Mouse (Mus musculus) brown adipose tissue, adult 24 weeks (tissue): ENCODE results near the gene Begain. TPM values are rescaled to one million over a fixed set of nuclear protein-coding genes. Genes with fewer than 3 reads are reported as not detected.
A peak's percentile ranks its signal among the peaks of the same experiment; 100 is the strongest.

Experiments
- H3K27ac ChIP-seq: fragments of 200-500 bp; replicated peaks from 2 replicates; pipeline ENCODE4 v1.5.1; 2012; ENCODE audit warnings: low read depth, mild to moderate bottlenecking, low read length
- H3K4me1 ChIP-seq: fragments of 200-500 bp; 2 replicates; pipeline ENCODE4 v1.6.1; 2012; ENCODE audit warnings: low read length, mixed read lengths; ENCODE audit not compliant: control insufficient read depth, insufficient read depth, insufficient read length
- H3K4me3 ChIP-seq: fragments of 200-500 bp; 2 replicates; pipeline ENCODE4 v1.5.1; 2012; ENCODE audit warnings: low read depth, mild to moderate bottlenecking, low read length, moderate library complexity; ENCODE audit not compliant: insufficient read depth
- polyA plus RNA-seq: library from polyadenylated mRNA; stranded (reverse); fragments of >200 nt; gene quantifications from 2 replicates; pipeline ENCODE4 v1.2.4, GENCODE M21; 2012; ENCODE audit not compliant: missing spikeins, insufficient read depth, insufficient read length

The Begain gene
- 0.40 TPM in 1 of 2 replicates, not detected in the other for polyA plus RNA-seq

DNA sequence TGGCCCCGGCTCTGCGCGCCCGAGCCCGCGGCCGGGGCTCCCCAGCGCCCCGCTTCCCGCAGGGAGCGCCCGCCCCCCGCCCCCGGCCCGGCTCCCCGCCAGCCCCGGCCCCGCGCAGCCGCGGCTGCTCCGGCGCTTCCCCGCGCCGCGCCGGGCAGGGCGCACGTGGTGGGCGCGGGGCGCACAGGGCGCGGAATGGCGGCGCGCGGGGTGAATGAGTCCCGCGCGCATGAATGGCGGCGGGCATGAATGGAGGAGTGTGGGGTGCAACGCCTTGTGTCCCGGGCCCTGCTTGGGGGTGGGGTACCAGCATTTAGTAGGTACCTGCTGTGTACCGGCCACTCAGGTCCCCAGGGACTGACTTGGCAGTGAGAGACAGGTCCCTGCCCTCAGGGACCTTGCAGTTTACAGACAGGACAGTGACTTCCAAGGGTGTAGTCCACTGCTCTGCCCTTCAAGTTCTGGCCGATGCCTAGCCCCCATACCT, at the start of gene Begain:
Gene Begain, minus strand, starts transcription at position 51 of the 487 bp plus-strand sequence.
- Histone ChIP-seq H3K4me3 (peak within 1 kb of the TSS; percentile 51), H3K27ac (no peak within 1 kb of the TSS), H3K4me1 (no peaks in the 10 kb centered on the region)

DNA sequence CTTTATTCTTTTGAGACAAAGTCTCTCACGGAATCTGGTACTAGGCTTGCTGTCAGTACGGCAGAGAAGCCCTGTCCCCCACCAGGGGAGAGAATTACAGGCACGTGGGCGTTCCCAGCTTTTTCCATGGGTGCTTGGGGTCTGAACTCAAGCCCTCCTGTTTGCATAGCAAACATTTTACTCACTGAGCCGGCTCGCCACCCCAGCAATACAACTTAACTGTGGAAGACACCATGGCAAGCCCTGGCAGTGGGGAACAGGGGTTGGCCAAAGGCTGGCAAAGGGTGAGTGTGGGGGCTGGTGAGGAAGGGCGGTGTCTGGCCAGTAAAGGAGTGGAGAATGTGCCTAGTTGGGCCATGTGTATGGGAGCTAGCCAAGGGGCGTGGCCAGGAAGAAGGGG, 47.7 kb upstream of the Begain start:
- H3K4me1 ChIP-seq, result no peaks in the 10 kb centered on the region
- H3K27ac ChIP-seq, result no peak overlapping the region
- no peak overlapping the region for H3K4me3 ChIP-seq

DNA sequence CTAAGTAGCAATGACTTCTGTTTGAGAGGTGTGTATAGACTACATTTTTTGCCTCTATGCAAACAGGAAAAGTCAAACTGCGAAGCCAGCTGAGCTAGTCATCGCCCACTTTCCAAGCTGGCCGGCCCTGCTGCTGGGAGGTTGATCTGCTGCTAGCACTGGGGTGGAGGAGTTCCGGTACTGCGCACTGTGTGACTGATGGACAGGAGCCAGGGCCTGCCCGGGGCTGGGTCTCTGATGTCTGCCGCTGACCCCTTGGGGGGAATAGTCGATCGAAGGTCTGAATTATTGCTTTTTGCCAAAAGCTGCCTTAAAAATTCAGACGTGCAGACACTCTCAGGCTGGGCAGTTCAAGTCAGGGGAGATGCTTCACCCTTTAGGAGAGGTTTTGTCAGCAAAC, 47.1 kb upstream of the Begain start:
- H3K4me1 ChIP-seq, result no peaks in the 10 kb centered on the region

DNA sequence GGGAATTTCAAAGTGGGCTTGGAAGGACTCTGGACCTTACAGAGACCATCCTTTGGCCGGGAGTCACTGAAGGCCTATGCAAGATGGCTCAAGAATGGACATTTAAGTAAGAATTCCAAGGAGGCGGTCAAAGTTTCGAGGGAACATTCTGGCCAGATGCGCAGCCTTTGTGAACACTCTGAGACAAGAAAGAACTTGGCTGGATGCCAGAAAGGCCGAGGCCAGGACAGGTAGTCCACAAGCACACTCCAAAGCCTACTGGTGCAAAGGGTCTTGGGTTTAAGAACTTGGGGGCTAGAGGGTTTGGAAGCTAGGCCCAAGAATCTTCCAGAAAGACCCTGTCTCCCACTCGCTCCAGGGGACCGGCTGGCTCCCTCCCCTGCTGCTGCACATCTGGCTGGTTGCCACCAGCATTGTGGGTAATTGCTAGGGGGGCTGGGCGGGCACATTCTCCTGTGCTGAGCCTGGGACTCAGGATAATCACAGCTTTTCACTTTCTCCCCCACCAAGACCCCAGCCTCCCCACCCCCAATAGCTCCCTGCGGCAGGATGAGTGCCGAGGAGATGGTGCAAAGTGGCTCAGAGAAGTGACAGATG, 45.1 kb upstream of the Begain start:
- H3K4me1 ChIP-seq, result no peaks in the 10 kb centered on the region
- H3K27ac ChIP-seq, result no peak overlapping the region
- H3K4me3 ChIP-seq, result no peak overlapping the region

More for the DNA sequence above, 47.1 kb upstream of the Begain start:
- Histone ChIP-seq H3K4me3 (no peak overlapping the region), H3K27ac (no peak overlapping the region)

DNA sequence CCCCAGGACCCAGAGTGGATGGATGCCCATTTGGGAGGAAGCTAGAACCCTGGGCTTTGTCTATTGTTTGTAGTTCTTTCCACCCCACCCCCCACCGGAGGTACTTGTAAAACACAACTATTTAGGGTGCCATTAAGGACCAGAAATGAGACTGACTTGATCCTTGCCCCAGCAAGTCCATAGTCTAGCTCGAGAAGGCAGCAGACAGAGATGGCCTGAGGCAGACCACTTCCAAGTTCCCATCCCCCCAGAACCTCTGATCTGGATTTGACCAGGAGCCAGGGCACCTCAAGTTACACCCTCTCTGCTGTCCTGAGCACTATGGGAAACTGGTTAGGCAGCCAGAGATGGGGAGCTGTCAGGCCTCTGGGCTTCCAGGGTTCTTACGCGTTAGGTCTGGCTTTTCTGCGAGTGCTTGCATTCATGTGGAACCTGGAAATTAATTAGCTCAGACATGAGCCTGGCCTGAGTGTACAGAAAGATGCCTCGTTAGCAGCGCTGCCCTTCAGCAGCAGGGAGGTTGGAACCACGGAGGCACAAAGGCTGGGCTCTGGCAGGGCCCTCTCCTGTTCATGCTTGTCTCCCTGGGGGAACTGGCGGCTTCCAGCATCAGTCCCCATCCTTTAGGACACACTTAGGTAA, 44.5 kb upstream of the Begain start:
- H3K4me3 ChIP-seq, result no peak overlapping the region
- H3K4me1 ChIP-seq, result no peaks in the 10 kb centered on the region
- H3K27ac ChIP-seq, result no peak overlapping the region

DNA sequence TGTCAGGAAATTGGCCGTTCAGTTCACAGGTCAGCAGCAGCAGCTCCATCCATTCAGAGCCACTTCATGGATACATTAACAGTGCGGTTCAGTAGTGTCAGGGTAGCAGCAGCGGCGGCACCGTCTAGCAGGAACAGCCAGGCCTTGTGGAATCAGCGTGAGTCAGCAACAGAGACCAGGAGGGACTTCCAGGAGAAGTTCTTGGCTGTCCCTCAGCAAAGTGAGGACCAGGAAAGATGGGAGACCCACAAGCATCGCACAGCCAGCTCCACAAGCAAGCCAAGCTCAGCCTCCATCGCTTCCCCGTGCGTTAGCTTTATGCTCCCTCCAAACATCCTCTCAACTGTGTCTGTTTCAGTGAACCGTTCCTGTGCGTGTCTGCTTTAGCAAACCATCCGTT, 40.9 kb upstream of the Begain start:
- no peak overlapping the region for H3K4me3 ChIP-seq
- H3K4me1 ChIP-seq, result no peaks in the 10 kb centered on the region
- H3K27ac ChIP-seq, result no peak overlapping the region

DNA sequence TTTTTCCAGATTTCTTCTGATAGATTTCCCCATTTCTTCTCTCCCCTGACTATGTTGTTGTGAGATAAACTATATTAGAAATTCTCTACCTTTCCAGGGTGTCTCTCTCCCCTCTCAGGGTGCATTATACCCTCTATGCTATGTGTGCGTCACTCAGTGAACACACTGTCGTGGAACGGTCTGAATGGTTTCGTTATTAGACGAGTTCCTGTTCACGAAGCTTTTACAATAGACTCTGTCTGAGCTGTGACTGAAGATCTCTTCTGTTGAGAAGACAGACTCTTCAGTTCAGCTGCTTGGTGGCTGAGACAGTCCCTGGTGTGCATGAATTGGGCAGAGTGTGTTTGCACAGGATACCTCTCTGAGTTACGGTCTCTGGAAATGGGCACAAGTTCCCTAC, 32.4 kb upstream of the Begain start:
- H3K4me1 ChIP-seq, result no peaks in the 10 kb centered on the region
- H3K4me3 ChIP-seq, result no peak overlapping the region
- H3K27ac ChIP-seq, result no peak overlapping the region

DNA sequence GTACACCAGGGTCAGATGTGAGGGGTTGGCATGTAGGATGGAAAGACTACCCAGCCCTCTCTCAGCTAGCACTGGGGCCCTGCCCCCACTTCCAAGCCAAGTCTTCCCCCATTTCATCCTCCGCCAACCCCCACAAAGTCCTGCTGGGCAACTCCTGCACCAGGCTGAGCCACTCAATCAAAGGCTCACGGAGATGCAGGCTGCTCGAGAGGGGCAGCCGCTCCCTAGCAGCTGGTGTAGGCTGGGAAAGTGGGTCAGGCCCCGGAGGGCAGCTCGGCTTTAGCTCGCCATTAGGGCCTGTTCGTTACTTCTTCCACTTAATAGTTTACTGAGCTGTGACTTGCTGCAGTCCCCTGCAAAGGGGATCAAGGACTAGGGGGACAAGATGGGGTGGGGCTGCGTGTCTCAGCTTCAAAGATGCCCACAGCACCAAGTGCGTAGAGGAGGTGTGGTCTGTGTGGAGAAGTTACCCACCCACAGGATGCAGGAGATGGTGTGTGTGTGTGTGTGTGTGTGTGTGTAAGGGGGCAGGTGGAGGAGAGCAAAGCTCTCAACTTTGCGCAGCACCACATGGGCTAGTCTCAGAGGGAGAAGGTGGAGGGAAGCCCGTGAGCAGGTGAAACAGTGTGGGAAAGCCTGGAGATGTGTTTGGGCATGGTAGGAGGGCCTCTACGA, 22.6 kb upstream of the Begain start:
- no peak overlapping the region for H3K27ac ChIP-seq
- no peaks in the 10 kb centered on the region for H3K4me1 ChIP-seq
- H3K4me3 ChIP-seq, result no peak overlapping the region

DNA sequence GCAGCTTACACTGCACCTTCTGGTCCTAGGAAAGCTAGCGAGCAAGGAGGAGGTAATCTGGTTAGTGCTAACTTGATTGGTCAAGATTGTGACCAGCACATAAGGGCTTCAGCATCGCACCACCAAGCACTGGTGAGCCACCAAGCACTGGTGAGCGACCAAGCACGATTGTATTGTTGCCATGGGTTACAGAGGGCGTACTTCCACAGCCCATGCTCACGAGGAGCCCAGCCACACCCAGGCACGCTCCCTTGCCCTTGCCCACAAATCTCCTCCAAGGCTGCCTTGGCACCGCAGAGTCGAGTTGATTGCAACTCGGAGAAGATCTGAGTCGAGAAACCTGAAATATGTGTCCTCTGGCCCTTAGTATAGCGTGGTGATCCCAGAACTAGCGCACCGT, 22.0 kb upstream of the Begain start:
- no peak overlapping the region for H3K4me3 ChIP-seq
- H3K27ac ChIP-seq, result no peak overlapping the region
- no peaks in the 10 kb centered on the region for H3K4me1 ChIP-seq

DNA sequence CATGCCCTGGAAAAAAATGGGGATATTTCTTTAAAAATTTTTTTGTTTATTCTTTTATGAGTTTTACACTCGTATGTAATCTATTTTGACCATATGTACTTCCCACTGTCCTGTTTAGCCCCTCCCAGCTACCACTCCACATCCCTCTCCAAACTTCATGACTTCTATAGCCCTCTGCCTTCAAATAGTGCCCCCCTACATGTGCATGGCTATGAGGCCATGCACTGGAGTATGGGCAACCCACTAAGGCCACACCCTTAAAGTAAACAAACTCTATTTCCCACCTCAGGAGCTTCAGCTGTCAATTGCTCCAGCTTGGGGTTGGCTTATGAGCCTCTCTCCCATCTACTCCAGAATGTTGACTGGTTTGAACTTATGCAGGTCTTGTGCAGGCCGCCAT, 18.1 kb upstream of the Begain start:
- H3K4me3 ChIP-seq, result no peak overlapping the region
- no peaks in the 10 kb centered on the region for H3K4me1 ChIP-seq
- no peak overlapping the region for H3K27ac ChIP-seq

DNA sequence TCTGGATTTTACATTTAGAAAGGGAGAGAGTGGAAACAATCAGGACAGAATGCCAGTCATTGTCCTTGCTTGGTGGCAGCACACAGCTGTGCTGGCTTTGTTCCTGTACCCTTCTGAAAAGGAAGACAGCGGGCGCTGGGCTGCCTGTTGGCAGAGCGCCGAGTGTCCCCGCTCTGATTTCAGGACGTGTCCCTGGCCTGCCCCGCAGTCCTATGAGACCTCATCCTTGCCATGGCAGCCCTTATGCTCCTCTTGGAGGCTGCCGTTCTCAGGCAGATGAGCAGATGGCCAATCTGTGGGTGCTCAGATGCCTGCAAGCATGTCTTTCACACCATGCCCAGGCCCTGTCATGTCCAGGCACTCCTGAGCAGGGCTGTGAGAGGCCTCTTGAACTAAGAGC, 17.7 kb upstream of the Begain start:
- Histone ChIP-seq H3K27ac (no peak overlapping the region), H3K4me1 (no peaks in the 10 kb centered on the region), H3K4me3 (no peak overlapping the region)

DNA sequence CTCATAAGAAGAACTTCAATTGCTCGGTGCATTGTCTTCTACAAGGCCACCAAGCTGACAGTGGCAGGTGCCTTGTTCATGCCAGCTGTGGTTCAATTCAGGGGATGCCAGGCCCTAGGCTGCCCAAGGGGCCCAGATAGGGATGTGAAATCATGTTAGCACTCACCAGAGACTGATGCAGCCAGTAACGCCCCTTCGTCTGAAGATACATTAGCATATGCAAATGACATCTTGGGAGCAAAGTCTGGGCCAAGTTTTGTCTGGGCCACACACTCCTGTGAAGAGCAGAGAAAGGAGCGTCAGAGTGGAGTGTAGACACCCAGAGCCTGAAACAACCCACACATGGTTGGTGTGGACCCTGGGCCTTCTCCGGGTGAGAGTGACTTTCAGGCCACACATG, 17.0 kb upstream of the Begain start:
- H3K4me3 ChIP-seq, result no peak overlapping the region

DNA sequence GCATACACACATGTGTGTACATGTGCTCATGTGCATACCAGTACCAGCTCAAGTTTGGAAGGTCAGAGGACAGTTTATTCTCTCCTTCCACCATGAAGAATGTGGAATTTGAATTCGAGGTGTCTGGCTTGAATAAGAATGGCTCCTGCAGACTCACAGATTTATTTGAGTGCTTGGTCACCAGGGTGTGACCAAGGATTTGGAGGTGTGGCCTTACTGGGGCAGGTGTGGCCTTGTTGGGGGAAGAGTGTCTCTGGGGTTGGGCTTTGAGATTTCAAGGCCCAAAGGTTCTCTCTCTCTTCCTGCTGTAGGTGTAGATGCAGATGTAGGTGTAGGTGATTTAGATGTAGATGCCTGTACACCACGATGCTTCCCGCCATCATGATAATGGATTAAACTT, 15.5 kb upstream of the Begain start:
- no peaks in the 10 kb centered on the region for H3K4me1 ChIP-seq
- no peak overlapping the region for H3K4me3 ChIP-seq
- no peak overlapping the region for H3K27ac ChIP-seq

More for the DNA sequence above, 17.0 kb upstream of the Begain start:
- Histone ChIP-seq H3K27ac (no peak overlapping the region), H3K4me1 (no peaks in the 10 kb centered on the region)

DNA sequence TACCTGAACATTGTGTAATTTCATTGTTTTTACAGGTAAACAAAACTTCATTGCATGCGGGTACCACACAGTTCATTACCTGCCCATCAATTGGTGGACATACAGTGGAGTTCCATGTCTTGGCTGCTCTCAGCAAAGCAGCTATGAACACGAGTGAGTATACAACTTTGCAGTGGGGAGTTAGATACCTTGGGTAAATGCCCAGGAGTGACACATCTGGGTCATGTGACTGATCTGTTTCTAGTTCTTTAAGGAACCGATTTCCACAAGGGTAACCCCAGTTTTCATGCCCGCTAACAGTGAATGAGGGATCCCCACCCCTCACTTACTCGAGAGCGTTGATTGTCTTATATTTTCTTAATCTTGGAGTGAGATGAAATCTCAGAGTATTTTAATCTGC, 9.0 kb upstream of the Begain start:
- no peaks in the 10 kb centered on the region for H3K4me1 ChIP-seq
- no peak overlapping the region for H3K27ac ChIP-seq
- no peak overlapping the region for H3K4me3 ChIP-seq

DNA sequence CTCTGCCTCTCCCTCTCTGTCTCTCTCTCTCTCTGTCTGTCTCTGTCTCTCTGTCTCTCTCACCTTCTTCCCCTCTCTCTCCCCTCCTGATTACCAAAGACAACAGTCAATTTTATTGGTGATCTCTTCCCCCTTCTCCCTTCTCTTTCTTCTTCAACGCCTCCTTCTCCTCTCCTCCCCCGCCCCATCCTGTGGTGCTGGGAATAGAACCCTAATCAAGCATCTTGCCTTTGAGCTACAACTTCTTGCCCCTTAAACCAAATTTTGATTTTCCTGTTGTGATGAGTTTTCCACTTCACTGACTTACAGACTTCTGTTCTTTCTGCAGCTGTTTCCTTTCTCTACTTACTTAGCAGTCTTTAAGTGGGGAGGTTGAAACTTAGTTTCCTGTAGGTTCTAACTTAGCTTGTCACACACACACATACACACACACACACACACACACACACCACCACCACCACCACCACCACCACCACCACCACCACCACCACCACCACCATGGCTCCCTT, 6.8 kb upstream of the Begain start:
- H3K27ac ChIP-seq, result no peak overlapping the region
- H3K4me1 ChIP-seq, result no peaks in the 10 kb centered on the region
- no peak overlapping the region for H3K4me3 ChIP-seq
